Mouse (Mus musculus): ENCODE results near the gene Mtfr1l. TPM values are rescaled to one million over a fixed set of nuclear protein-coding genes. Genes with fewer than 3 reads are reported as not detected.
"Not testable (repeated sequence)": the region's sequence is repeated elsewhere in the genome, so short reads cannot be mapped to it uniquely, and the experiment has no call there.

Gene Mtfr1l
- polyA plus RNA-seq, 1 experiment from 2014 or later, result 125 TPM

DNA sequence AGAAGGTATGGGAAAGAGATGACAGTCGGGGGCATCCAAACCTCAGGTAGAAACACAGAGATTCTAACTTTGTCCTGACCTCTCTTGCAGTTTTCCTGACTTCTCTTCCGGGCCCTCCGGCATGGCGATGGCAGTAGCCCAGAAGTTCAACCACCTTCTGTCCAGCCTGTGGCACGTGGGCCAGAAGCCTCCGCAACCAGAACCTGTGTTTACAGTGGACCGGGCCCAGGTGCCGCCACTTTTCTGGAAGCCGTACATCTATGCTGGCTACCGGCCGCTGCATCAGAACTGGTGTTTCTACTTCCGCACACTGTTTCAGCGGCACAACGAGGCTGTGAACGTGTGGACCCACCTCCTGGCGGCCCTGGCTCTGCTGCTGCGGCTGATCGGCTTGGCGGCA is 28.5 kb downstream of the Mtfr1l start:
- Histone ChIP-seq H3K36me3 (replicated peaks) (0 out of 2 replicates have a peak, but pooled peaks cover 3% of the 10 kb centered on the region), H3K4me1 (peaks cover 7% of the 10 kb centered on the region), H3K9me3 (no peaks in the 10 kb centered on the region), H3K9ac (no peak overlapping the region), H3K27me3 (no peaks in the 10 kb centered on the region), H3K4me3 (replicated peaks) (no peak overlapping the region), H3K27ac (no peak overlapping the region), H3K4me2 (no peak overlapping the region)
- 89% methylated on average over 19 of the region's 19 CpGs for WGBS
- ATAC-seq (ENCODE audit: low FRiP score), result no peak

DNA sequence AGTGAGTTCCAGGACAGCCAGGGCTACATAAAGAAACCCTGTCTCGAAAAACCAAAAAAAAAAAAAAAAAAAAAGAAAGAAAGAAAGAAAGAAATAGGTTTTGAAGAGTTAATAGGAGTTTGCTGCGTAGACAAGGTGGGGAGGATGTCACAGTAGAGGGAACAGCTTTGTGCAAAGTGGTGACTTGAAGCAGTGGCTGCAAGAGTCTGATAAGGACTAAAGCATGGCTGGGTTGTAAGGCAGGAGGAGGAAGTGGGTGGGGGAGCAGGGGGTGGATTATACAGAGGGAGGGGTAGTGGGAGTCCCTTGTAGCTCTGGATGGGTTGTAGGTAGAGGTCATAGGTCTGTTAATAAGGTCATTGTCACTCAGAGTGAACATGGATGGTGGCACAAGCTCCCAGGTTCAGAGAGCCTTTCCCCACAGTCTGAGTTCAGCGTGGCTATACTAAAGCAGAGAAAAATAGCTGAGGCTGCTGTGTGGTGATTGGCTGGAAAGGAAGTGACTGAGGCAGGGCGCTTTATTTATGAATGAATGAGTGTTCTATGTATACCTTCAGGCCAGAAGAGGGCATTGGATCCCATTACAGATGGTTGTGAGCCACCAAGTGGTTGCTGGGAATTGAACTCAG is 29.1 kb downstream of the Mtfr1l start:
- Histone ChIP-seq H3K27me3 (no peaks in the 10 kb centered on the region), H3K4me2 (no peak overlapping the region), H3K4me1 (peaks cover under 1% of the 10 kb centered on the region), H3K4me3 (replicated peaks) (no peak overlapping the region), H3K9me3 (no peaks in the 10 kb centered on the region), H3K27ac (no peak overlapping the region), H3K9ac (no peak overlapping the region), H3K36me3 (replicated peaks) (0 out of 2 replicates have a peak, but pooled peaks cover 3% of the 10 kb centered on the region)
- ATAC-seq (ENCODE audit: low FRiP score), result no peak
- WGBS, result 81% methylated on average over 3 of the region's 4 CpGs

DNA sequence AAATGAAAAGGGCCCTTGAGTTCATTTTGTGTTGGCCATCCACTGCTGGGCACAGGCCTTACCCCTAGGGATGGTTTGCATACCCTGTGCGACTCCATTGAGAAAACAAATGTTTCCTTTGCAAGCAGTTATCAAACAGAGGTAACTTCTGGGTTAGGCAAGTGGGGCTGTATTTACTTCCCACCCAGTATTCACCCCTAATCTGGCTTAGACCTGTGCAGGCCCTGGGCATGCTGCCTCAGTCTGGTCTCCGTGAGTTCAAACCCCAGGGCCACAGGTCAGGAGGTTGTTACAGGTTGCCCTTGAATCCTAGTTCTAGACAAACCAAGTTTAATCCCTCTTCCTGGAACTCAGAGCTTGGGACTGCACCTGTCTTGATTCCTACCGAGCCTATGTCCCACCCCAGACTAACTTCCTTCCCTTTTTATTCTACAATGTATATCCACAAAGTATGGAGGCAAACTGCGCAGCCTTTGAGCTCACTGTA is 29.8 kb downstream of the Mtfr1l start:
- Histone ChIP-seq H3K9ac (no peak overlapping the region), H3K4me3 (replicated peaks) (no peak overlapping the region), H3K27me3 (no peaks in the 10 kb centered on the region), H3K36me3 (replicated peaks) (0 out of 2 replicates have a peak, but pooled peaks cover 3% of the 10 kb centered on the region), H3K9me3 (no peaks in the 10 kb centered on the region), H3K4me1 (no peaks in the 10 kb centered on the region), H3K4me2 (no peak overlapping the region), H3K27ac (no peak overlapping the region)
- ATAC-seq (ENCODE audit: low FRiP score), result no peak
- 89% methylated on average over 4 of the region's 4 CpGs for WGBS

DNA sequence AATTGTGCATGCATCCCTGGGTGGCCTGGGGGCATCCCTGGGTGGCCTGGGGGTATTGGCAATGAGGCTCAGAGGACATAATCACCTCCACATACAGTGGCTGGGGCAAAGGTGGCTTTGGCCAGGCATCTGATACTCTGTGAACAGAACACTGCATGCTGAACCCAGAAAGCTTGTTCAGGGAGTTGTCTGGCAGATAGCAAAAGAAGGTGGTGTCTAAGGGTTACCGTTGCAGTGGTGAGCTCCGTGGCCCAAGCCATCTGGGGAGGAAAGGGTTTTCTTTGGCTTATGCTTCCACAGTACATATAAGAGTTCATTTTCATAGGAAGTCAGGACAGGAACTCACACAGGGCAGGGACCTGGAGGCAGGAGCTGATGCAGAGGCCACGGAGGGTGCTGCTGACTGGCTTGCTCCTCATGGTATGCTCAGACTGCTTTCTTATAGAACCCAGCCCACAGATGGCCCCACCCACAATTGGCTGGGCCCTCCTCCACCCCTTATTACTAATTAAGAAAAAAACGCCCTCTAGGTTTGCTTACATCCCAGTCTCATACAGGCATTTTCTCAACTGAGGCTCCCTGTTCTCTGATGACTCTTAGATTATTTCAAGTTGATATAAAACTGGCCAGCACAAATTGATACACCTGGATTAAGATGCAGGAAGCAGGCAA is 31.4 kb downstream of the Mtfr1l start:
- Histone ChIP-seq H3K4me1 (no peaks in the 10 kb centered on the region), H3K9ac (no peak overlapping the region), H3K27me3 (no peaks in the 10 kb centered on the region), H3K36me3 (replicated peaks) (0 out of 2 replicates have a peak, but pooled peaks cover 3% of the 10 kb centered on the region), H3K4me3 (replicated peaks) (no peak overlapping the region), H3K9me3 (no peaks in the 10 kb centered on the region), H3K27ac (no peak overlapping the region), H3K4me2 (no peak overlapping the region)
- ATAC-seq (ENCODE audit: low FRiP score), result no peak
- WGBS, result 81% methylated on average over 4 of the region's 4 CpGs

DNA sequence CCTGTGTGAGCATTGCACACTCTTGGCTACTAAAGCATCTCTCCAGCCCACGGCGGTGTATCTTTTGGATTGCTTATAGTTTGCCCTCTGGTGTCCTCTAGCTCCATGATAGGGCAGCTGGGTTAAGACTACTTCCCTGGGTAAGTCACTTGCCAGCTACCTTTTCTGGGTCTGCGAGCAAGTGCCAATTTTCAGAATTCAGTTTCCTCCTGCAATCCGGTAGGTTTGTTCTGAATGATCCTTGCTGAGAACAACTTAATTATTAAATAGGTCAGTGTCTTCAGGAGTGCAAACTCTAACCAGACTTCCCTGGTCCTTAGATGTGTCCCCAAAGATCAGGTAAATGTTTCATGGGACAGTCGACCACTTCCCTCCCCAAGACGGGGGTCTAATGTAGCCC is 34.1 kb downstream of the Mtfr1l start:
- Histone ChIP-seq H3K9me3 (no peaks in the 10 kb centered on the region), H3K27ac (no peak overlapping the region), H3K4me3 (replicated peaks) (no peak overlapping the region), H3K27me3 (peaks cover under 1% of the 10 kb centered on the region; the same call in 1 of the 2 replicates), H3K9ac (no peak overlapping the region), H3K4me2 (no peak overlapping the region), H3K4me1 (peaks cover 15% of the 10 kb centered on the region), H3K36me3 (replicated peaks) (no peaks in the 10 kb centered on the region)
- WGBS, result 93% methylated on average over 6 of the region's 6 CpGs
- ATAC-seq (ENCODE audit: low FRiP score), result no peak

DNA sequence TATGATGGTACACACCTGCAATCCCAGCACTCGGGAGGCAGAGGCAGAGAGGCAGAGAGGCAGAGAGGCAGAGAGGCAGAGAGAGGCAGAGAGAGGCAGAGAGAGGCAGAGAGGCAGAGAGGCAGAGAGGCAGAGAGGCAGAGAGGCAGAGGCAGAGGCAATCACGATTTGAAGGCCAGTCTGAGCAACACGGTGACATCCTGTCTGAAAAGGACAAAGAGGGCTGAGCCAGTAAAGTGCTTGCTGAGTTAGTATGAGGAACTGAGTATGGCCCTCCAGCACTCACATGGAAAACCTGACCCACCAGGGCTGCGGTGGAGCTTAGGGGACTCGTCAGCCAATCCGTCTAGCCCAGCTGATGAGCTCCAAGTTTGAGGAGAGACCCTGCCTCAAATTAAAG is 36.2 kb downstream of the Mtfr1l start:
- not testable (repeated sequence) for ATAC-seq (ENCODE audit: low FRiP score); H3K9me3 ChIP-seq; H3K4me3 ChIP-seq (replicated peaks); H3K27ac ChIP-seq; H3K4me2 ChIP-seq; H3K36me3 ChIP-seq (replicated peaks); H3K27me3 ChIP-seq; H3K9ac ChIP-seq
- peaks cover 20% of the 10 kb centered on the region for H3K4me1 ChIP-seq
- WGBS, result 85% methylated on average over 6 of the region's 6 CpGs

DNA sequence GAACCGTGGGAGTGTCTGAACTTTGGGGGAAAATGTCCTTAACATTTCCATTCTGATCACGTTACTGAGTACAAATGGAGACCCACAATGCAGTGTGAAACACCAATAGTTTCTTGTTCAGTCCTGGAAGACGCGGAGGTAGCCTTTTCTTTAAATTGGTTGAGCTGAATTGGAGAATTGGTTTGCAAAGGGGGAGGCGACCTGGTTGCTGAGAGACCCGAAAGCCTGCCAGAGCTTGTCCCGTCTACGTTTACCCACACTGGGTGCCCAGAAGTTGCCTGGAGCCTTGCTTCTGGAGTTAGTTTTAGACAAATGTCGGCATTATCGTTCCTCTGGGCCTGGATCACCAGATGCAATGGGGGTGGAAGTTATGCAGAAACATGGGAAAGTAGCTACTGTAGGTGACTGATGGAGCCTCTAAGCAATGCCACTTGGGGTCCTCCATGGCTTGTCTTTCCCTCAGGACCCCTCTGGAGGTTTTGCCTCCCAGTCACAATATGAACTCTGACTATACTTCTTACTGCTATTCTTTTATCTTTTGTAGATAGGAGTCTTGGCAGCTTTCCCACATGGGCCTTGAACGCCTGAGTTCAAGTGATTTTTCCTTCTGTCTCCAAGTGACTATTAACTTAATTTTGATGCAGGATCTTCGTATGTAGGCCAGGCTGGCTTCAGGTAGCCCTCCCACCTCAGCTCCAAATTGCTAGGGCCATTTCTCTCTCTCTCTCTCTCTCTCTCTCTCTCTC is 37.0 kb downstream of the Mtfr1l start:
- no peak overlapping the region for H3K27ac ChIP-seq
- no peak overlapping the region for H3K9ac ChIP-seq
- peaks cover 2% of the 10 kb centered on the region; the same call in 1 of the 2 replicates for H3K27me3 ChIP-seq
- H3K9me3 ChIP-seq, result no peaks in the 10 kb centered on the region
- WGBS, result 64% methylated on average over 12 of the region's 12 CpGs
- no peaks in the 10 kb centered on the region for H3K36me3 ChIP-seq (replicated peaks)
- no peak overlapping the region for H3K4me3 ChIP-seq (replicated peaks)
- H3K4me2 ChIP-seq, result peak overlapping the region; percentile 98
- H3K4me1 ChIP-seq, result peaks cover 20% of the 10 kb centered on the region
- ATAC-seq (ENCODE audit: low FRiP score), result no peak

DNA sequence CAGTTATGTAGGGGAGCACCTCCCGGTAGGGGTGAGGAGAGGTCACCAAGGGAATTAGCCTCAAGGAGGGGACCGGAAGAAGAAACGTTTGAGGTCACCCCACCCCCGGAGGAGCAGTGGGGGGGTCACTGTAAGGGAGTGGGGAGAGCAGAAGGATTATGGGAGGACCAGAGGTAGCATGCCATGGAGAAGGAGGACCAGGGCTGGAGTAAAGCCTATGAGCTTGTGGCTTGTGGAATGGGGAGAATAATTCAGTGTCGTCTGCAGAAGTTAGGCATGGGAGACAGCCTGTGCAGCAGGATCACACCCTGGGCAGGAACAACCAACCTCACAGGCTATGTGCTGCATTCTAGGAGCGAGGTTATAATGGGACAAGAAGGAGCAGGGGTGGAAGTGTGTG is 38.0 kb downstream of the Mtfr1l start:
- Histone ChIP-seq H3K9me3 (no peaks in the 10 kb centered on the region), H3K4me3 (replicated peaks) (peak overlapping the region; percentile 54), H3K27me3 (peaks cover 2% of the 10 kb centered on the region; the same call in 1 of the 2 replicates), H3K36me3 (replicated peaks) (no peaks in the 10 kb centered on the region), H3K27ac (peak overlapping the region; percentile 21; the same call in 1 of the 2 replicates), H3K4me1 (peaks cover 20% of the 10 kb centered on the region), H3K9ac (peak overlapping the region; percentile 64), H3K4me2 (peak overlapping the region; percentile 98)
- WGBS, result 15% methylated on average over 6 of the region's 6 CpGs
- 0 out of 2 replicates have a peak, but pooled peaks have one; percentile 6 for ATAC-seq (ENCODE audit: low FRiP score)

DNA sequence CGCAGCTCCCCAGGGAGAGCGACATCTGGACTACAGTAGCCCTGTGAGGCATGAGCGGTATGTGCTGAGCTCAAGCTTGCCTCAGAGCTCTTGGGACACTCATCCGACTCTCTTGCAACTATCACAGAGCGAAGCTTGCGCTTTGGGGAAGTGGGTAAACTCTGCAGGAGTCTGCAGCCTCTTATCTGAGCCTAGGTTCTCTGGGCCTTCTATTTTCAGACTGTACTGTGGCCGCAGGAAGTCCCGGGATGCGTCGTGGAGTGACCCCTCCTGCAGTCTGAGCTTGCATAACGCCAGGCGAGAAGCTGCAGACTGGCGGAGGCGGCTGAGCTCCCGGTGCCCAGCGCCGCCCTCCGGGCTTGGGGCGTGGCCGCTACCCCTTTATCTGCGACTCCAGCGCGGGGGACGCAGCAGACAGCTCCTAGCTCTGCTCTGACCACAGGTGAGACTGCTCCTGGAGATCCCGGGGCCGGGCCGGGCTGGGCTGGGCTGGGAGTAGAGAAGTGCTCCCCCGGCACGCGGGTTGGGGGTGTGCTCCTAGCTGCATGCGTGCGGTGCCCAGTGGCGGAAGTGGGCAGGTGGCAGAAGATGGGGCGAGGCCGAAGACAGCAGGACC is 38.5 kb downstream of the Mtfr1l start, which contains the start of gene Paqr7:
Paqr7 (plus strand) TSS at position 103 of the 616 bp plus-strand sequence.
- peak within 1 kb of the TSS; percentile 98 for H3K4me2 ChIP-seq
- H3K9ac ChIP-seq, result peak within 1 kb of the TSS; percentile 64
- H3K4me3 ChIP-seq (replicated peaks), result peak within 1 kb of the TSS; percentile 54
- no peaks in the 10 kb centered on the region for H3K36me3 ChIP-seq (replicated peaks)
- peak within 1 kb of the TSS; percentile 21 for H3K27ac ChIP-seq
- no peaks in the 10 kb centered on the region for H3K9me3 ChIP-seq
- H3K4me1 ChIP-seq, result peaks cover 20% of the 10 kb centered on the region
- WGBS, result 2% methylated on average over 35 of the region's 35 CpGs
- ATAC-seq (ENCODE audit: low FRiP score), result peak; percentile 67
- H3K27me3 ChIP-seq, result peaks cover 2% of the 10 kb centered on the region; the same call in 1 of the 2 replicates

DNA sequence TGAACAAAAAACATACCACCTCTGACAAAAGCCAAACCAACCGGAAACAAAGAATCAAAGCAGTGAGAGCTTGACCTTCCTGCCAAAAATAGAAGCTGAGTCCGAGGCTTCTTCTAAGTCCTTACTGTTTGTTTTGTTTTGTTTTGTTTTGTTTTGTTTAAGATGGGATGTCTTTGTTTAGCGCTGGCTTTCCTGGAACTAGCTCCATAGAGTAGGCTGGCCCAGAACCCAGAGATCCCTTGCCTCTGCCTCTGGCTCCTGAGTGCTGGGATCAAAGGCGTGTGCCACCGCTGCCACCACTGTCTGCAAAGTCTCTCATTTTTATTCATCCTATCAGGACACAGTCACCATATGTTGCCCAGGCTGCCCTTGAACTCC is 39.7 kb downstream of the Mtfr1l start:
- no peak overlapping the region for H3K27ac ChIP-seq
- no peak overlapping the region for H3K4me3 ChIP-seq (replicated peaks)
- no peaks in the 10 kb centered on the region for H3K9me3 ChIP-seq
- peaks cover 2% of the 10 kb centered on the region; the same call in 1 of the 2 replicates for H3K27me3 ChIP-seq
- H3K36me3 ChIP-seq (replicated peaks), result no peaks in the 10 kb centered on the region
- WGBS, result 69% methylated on average over 5 of the region's 5 CpGs
- H3K4me1 ChIP-seq, result peaks cover 20% of the 10 kb centered on the region
- H3K9ac ChIP-seq, result no peak overlapping the region
- no peak for ATAC-seq (ENCODE audit: low FRiP score)
- H3K4me2 ChIP-seq, result no peak overlapping the region

DNA sequence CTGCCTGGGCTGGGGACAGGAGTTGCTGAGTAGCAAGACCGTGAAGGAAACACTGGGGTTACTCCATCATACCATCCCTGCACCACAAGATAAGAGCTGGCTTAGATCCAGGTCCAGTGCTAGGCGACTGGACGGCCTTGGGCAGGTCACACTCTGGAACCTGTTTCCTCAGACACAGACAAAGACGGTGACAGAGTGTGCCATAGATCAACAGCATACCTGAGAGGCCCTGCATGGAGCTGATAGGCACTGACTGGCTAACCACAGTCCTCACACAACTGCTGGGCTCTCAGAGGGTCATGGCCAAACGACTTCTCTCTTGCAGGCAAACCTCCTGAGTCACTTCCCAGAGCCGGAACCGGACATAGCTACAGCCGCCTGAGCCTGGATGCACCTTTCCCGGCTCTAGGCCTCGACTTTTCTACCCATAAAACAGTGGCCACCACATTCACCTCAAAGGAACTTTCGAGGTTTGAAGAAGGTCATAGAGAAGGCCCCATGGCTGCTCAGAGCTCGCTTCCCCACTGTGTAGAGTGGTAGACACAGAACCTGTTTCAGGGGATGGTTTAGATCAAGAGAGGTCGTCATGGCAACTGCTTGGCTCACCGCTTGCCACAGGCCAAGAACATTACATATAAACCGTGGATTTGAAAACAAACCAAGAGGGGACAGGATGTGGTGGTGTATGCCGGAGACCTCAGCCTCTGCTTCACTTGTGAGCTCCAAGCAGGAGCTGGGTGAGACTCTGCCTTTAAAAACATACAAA is 40.2 kb downstream of the Mtfr1l start:
- Histone ChIP-seq H3K9ac (no peak overlapping the region), H3K36me3 (replicated peaks) (no peaks in the 10 kb centered on the region), H3K4me3 (replicated peaks) (no peak overlapping the region), H3K9me3 (no peaks in the 10 kb centered on the region), H3K27ac (no peak overlapping the region), H3K4me1 (peaks cover 20% of the 10 kb centered on the region), H3K4me2 (no peak overlapping the region), H3K27me3 (peaks cover 2% of the 10 kb centered on the region; the same call in 1 of the 2 replicates)
- no peak for ATAC-seq (ENCODE audit: low FRiP score)
- WGBS, result 73% methylated on average over 16 of the region's 16 CpGs
